Mouse (Mus musculus): Measurements from ENCODE around the gene Got1. TPM values are rescaled to one million over a fixed set of nuclear protein-coding genes. Genes with fewer than 3 reads are reported as not detected.
"Not testable (repeated sequence)": the region's sequence is repeated elsewhere in the genome, so short reads cannot be mapped to it uniquely, and the experiment has no call there.

The Got1 gene
- polyA plus RNA-seq, 1 experiment from 2014 or later, result 161 TPM

DNA sequence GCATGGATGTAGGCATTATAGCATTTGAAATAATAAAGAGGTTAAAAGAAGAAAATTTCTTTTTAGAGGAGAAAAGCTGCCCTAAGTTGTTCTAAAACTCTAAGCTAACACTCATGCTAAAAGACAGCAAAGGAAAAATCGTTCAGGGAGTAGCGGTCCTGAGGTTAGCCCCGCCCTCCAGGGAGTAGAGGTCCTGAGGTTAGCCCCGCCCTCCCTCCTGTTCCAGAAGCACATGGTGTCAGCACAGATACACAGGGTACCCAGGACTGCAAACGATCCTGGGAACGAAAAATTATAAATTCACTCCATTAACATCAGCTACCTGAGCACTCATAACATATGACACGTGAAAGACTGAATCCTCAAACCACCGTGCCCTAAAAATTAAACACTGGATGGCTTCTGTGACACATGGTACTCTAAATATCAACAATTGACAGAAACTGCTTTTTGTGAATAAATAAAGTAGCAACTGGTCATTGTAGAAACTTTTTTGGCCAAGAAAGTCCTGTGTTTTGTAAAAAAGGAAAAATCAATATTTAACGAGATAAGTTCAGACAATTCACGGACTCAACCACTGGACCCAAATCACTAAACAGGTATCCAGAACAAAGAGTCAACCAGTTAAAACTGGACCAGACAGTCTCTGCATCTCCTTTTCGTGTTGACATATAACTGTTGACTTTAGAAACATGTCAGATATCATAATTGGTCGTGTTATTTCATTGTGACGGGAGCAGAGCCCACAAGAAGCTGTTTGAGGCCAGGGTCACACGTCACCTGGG is 13.8 kb downstream of the Got1 start:
- H3K4me3 ChIP-seq, result no peak overlapping the region
- no peak overlapping the region for H3K27ac ChIP-seq (replicated peaks)
- 89% methylated on average over 14 of the region's 14 CpGs for WGBS
- no peaks in the 10 kb centered on the region for H3K27me3 ChIP-seq (replicated peaks)
- no peak for ATAC-seq (ENCODE audit: extremely low read depth, insufficient number of reproducible peaks, low FRiP score, low TSS enrichment)
- no peak overlapping the region for H3K9ac ChIP-seq
- H3K4me2 ChIP-seq, result no peak overlapping the region
- H3K4me1 ChIP-seq, result 0 out of 2 replicates have a peak, but pooled peaks cover under 1% of the 10 kb centered on the region
- peaks cover 97% of the 10 kb centered on the region for H3K36me3 ChIP-seq
- H3K9me3 ChIP-seq, result no peaks in the 10 kb centered on the region

GRCm38 (mm10) chr19:43505441-43505840 is 19.0 kb downstream of the Got1 start:
- Histone ChIP-seq H3K4me3 (no peak overlapping the region), H3K36me3 (peaks cover 94% of the 10 kb centered on the region)
- WGBS, result 86% methylated on average over 12 of the region's 12 CpGs

GRCm38 (mm10) chr19:43503593-43503992 is 20.8 kb downstream of the Got1 start:
- H3K4me3 ChIP-seq; H3K4me1 ChIP-seq; H3K27me3 ChIP-seq (replicated peaks); ATAC-seq (ENCODE audit: extremely low read depth, insufficient number of reproducible peaks, low FRiP score, low TSS enrichment); H3K4me2 ChIP-seq; H3K9ac ChIP-seq; H3K9me3 ChIP-seq; H3K27ac ChIP-seq (replicated peaks): not testable (repeated sequence)
- peaks cover 95% of the 10 kb centered on the region for H3K36me3 ChIP-seq
- 91% methylated on average over 8 of the region's 9 CpGs for WGBS

More at GRCm38 (mm10) chr19:43505441-43505840, 19.0 kb downstream of the Got1 start:
- Histone ChIP-seq H3K27ac (replicated peaks) (no peak overlapping the region), H3K9ac (no peak overlapping the region), H3K4me2 (no peak overlapping the region), H3K27me3 (replicated peaks) (no peaks in the 10 kb centered on the region), H3K9me3 (no peaks in the 10 kb centered on the region), H3K4me1 (no peaks in the 10 kb centered on the region)
- ATAC-seq (ENCODE audit: extremely low read depth, insufficient number of reproducible peaks, low FRiP score, low TSS enrichment), result no peak

DNA sequence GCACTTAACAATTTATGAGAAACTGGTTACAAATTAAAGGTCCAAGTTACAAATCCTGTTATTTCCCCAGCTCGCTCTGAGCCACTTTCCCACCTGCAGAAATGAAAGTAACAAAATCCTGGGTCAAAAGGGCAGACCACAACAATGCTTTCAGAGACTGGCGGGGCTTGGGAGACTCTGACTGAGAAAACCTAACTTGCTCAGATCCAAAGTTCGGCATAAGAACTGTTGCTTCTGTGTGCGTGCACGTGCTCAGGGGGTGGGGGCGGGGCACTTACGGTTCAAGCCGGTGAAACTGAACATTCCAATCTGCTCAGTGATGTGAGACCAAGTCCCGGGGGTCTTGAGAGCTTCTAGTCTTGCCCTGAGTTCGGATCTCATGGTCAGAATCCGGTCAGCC is 21.8 kb downstream of the Got1 start:
- Histone ChIP-seq H3K4me3 (no peak overlapping the region), H3K9ac (no peak overlapping the region), H3K4me1 (no peaks in the 10 kb centered on the region), H3K27me3 (replicated peaks) (no peaks in the 10 kb centered on the region), H3K36me3 (peaks cover 88% of the 10 kb centered on the region), H3K27ac (replicated peaks) (no peak overlapping the region), H3K4me2 (no peak overlapping the region), H3K9me3 (0 out of 2 replicates have a peak, but pooled peaks cover 3% of the 10 kb centered on the region)
- no peak for ATAC-seq (ENCODE audit: extremely low read depth, insufficient number of reproducible peaks, low FRiP score, low TSS enrichment)
- 83% methylated on average over 11 of the region's 11 CpGs for WGBS

- ATAC-seq (ENCODE audit: extremely low read depth, insufficient number of reproducible peaks, low FRiP score, low TSS enrichment), result no peak
- Histone ChIP-seq H3K9me3 (0 out of 2 replicates have a peak, but pooled peaks cover 3% of the 10 kb centered on the region), H3K4me3 (no peak overlapping the region), H3K27ac (replicated peaks) (no peak overlapping the region), H3K27me3 (replicated peaks) (peaks cover 12% of the 10 kb centered on the region), H3K4me2 (no peak overlapping the region), H3K4me1 (peaks cover 16% of the 10 kb centered on the region), H3K36me3 (peaks cover 52% of the 10 kb centered on the region), H3K9ac (no peak overlapping the region)
- WGBS, result 73% methylated on average over 7 of the region's 7 CpGs
Measured at GRCm38 (mm10) chr19:43498874-43499273, 25.5 kb downstream of the Got1 start.

GRCm38 (mm10) chr19:43497440-43497839 is 27.0 kb downstream of the Got1 start:
- Histone ChIP-seq H3K4me1 (peaks cover 16% of the 10 kb centered on the region), H3K27me3 (replicated peaks) (peaks cover 16% of the 10 kb centered on the region), H3K27ac (replicated peaks) (no peak overlapping the region), H3K9me3 (0 out of 2 replicates have a peak, but pooled peaks cover 3% of the 10 kb centered on the region), H3K4me2 (no peak overlapping the region), H3K36me3 (peaks cover 40% of the 10 kb centered on the region), H3K9ac (no peak overlapping the region), H3K4me3 (no peak overlapping the region)
- no peak for ATAC-seq (ENCODE audit: extremely low read depth, insufficient number of reproducible peaks, low FRiP score, low TSS enrichment)
- 83% methylated on average over 7 of the region's 7 CpGs for WGBS

GRCm38 (mm10) chr19:43495846-43496245 is 28.6 kb downstream of the Got1 start:
- ATAC-seq (ENCODE audit: extremely low read depth, insufficient number of reproducible peaks, low FRiP score, low TSS enrichment), result no peak
- Histone ChIP-seq H3K4me2 (peak overlapping the region; percentile 69; the same call in 1 of the 2 replicates), H3K9me3 (0 out of 2 replicates have a peak, but pooled peaks cover 3% of the 10 kb centered on the region), H3K9ac (0 out of 2 replicates have a peak overlapping the region, but pooled peaks have one; percentile 30), H3K36me3 (peaks cover 26% of the 10 kb centered on the region), H3K27me3 (replicated peaks) (peaks cover 20% of the 10 kb centered on the region), H3K4me3 (no peak overlapping the region), H3K4me1 (peaks cover 16% of the 10 kb centered on the region), H3K27ac (replicated peaks) (no peak overlapping the region)
- 19% methylated on average over 5 of the region's 5 CpGs for WGBS

DNA sequence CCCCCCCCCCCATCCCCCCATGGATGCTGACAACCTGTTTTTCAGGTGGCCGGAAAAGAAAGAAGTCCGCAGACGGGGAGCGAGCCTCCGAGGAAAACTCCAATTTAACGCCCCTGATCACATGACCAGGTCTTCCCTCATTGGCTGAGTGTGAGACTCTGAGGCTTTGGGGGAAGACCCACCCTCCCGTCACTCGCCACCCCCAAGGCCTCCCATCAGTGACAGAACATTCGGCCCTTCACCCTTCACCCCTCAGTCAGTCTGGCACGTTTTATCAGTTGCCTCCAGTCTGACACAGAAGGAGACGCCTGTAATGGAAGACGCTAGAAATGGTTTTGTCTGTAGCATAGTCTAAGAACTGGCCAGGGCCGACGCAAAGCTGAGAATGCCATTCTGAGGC is 29.5 kb downstream of the Got1 start:
- Histone ChIP-seq H3K4me3 (peak overlapping the region; percentile 40), H3K9ac (peak overlapping the region; percentile 65)
- no peak for ATAC-seq (ENCODE audit: extremely low read depth, insufficient number of reproducible peaks, low FRiP score, low TSS enrichment)

GRCm38 (mm10) chr19:43493878-43494277 is 30.5 kb downstream of the Got1 start:
- 76% methylated on average over 6 of the region's 6 CpGs for WGBS
- no peak overlapping the region for H3K4me3 ChIP-seq

More for the DNA sequence above, 29.5 kb downstream of the Got1 start:
- Histone ChIP-seq H3K4me2 (peak overlapping the region; percentile 69), H3K27me3 (replicated peaks) (peaks cover 24% of the 10 kb centered on the region), H3K4me1 (peaks cover 16% of the 10 kb centered on the region), H3K9me3 (0 out of 2 replicates have a peak, but pooled peaks cover 3% of the 10 kb centered on the region), H3K36me3 (peaks cover 16% of the 10 kb centered on the region), H3K27ac (replicated peaks) (no peak overlapping the region)
- WGBS, result 5% methylated on average over 14 of the region's 14 CpGs

DNA sequence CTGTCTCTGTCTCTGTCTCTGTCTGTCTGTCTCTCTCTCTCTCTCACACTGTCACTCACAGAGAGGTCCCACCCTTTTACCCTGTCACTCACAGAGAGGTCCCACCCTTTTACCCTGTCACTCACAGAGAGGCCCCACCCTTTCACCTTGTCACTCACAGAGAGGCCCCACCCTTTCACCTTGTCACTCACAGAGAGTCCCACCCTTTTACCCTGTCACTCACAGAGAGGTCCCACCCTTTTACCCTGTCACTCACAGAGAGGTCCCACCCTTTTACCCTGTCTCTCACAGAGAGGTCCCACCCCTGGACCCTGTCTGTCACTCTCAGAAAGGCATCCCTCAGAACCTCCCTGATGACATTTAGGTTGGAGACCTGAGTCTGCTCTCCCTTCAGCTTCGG is 31.1 kb downstream of the Got1 start:
- Histone ChIP-seq H3K4me1 (peaks cover 16% of the 10 kb centered on the region), H3K27me3 (replicated peaks) (peaks cover 25% of the 10 kb centered on the region)
- 59% methylated on average over 1 of the region's 1 CpGs for WGBS
- not testable (repeated sequence) for H3K9me3 ChIP-seq; ATAC-seq (ENCODE audit: extremely low read depth, insufficient number of reproducible peaks, low FRiP score, low TSS enrichment); H3K27ac ChIP-seq (replicated peaks); H3K36me3 ChIP-seq; H3K4me2 ChIP-seq; H3K9ac ChIP-seq; H3K4me3 ChIP-seq

More at GRCm38 (mm10) chr19:43493878-43494277, 30.5 kb downstream of the Got1 start:
- no peak for ATAC-seq (ENCODE audit: extremely low read depth, insufficient number of reproducible peaks, low FRiP score, low TSS enrichment)
- 0 out of 2 replicates have a peak, but pooled peaks cover 3% of the 10 kb centered on the region for H3K9me3 ChIP-seq
- no peak overlapping the region for H3K27ac ChIP-seq (replicated peaks)
- H3K4me1 ChIP-seq, result peaks cover 16% of the 10 kb centered on the region
- H3K4me2 ChIP-seq, result no peak overlapping the region
- peaks cover 6% of the 10 kb centered on the region for H3K36me3 ChIP-seq
- peaks cover 25% of the 10 kb centered on the region for H3K27me3 ChIP-seq (replicated peaks)
- no peak overlapping the region for H3K9ac ChIP-seq

DNA sequence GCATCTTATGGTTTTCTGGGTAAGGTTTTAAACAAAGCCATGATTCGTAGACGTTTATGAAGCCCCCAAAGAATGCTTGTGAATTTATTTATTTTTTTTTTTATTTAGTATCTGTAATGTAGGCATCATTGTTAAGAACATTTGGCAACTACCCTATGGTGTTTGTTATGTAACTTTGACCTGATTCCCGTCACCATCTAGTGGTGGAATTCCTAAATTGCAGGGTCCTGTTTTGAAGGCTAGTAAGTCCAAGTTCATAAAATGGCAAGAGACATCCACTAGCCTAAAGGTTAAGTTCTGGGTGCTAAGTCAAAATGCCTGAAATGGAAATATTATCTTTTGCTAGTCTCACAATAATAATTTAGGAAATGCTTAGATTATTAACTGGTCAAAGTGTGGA is 37.0 kb downstream of the Got1 start:
- no peaks in the 10 kb centered on the region for H3K4me1 ChIP-seq
- 25% methylated on average over 3 of the region's 3 CpGs for WGBS
- H3K9me3 ChIP-seq, result no peaks in the 10 kb centered on the region
- no peak overlapping the region for H3K4me3 ChIP-seq
- H3K4me2 ChIP-seq, result no peak overlapping the region
- H3K9ac ChIP-seq, result no peak overlapping the region
- no peaks in the 10 kb centered on the region for H3K36me3 ChIP-seq
- ATAC-seq (ENCODE audit: extremely low read depth, insufficient number of reproducible peaks, low FRiP score, low TSS enrichment), result no peak
- no peak overlapping the region for H3K27ac ChIP-seq (replicated peaks)
- peaks cover 21% of the 10 kb centered on the region; the same call in 1 of the 2 replicates for H3K27me3 ChIP-seq (replicated peaks)

All from heart, embryonic 13.5 days (tissue).